Mouse (Mus musculus): Measurements from ENCODE around the gene Ankdd1b. TPM values are rescaled to one million over a fixed set of nuclear protein-coding genes. Genes with fewer than 3 reads are reported as not detected.

Ankdd1b gene
- total and polyA plus RNA-seq, 2 experiments from 2014 or later, result 0.88 to 1.2 TPM

DNA sequence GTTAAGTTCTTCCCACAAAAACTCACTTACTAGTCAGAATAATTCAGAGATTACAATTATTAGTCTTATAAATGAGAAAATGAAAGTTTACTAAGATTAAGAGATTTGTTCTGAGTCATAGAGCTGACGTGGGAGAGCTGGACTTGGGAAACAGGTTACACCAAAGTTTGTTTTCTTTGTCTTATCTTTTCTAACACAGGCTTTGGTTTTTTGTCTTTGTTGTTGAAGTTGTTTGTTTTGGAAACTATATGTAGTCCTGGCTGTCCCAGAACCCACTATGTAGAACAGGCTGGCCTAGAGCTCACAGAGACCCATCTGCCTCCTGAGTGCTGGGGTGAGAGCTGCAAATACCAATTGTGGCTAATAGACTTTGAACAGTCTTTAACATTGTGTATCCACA lies 40.3 kb upstream of the Ankdd1b start:
- Histone ChIP-seq H3K27ac (ENCODE audit: low read depth) (peak overlapping the region; percentile 75), H3K9ac (replicated peaks; ENCODE audit: low read depth, low read length) (no peak overlapping the region), H3K4me3 (ENCODE audit: low read depth, low read length) (no peak overlapping the region), H3K4me1 (ENCODE audit: control insufficient read depth, insufficient read depth) (peaks cover 11% of the 10 kb centered on the region; the same call in 1 of the 2 replicates), H3K4me2 (ENCODE audit: low read depth, low read length) (peak overlapping the region; percentile 2; the same call in 1 of the 2 replicates), H3K36me3 (replicated peaks; ENCODE audit: control insufficient read depth, insufficient read depth, low read length) (no peaks in the 10 kb centered on the region), H3K27me3 (ENCODE audit: control insufficient read depth, insufficient read depth, low read length) (no peaks in the 10 kb centered on the region), H3K9me3 (replicated peaks; ENCODE audit: control insufficient read depth, low read length) (no peaks in the 10 kb centered on the region)
- DNase-seq (ENCODE audit: low spot score) (no peak), ATAC-seq (ENCODE audit: insufficient read depth, low read depth) (no peak)
- TF ChIP-seq EP300 (IDR thresholded peaks at IDR 0.05; ENCODE audit: low read depth), result no peak
- no peak for TF ChIP-seq CTCF (IDR thresholded peaks at IDR 0.05; ENCODE audit: low read depth)
- WGBS, result 77% methylated on average over 1 of the region's 1 CpGs

GRCm38 (mm10) chr13:96510635-96511034 lies 39.6 kb upstream of the Ankdd1b start:
- Histone ChIP-seq H3K9me3 (replicated peaks; ENCODE audit: control insufficient read depth, low read length) (no peaks in the 10 kb centered on the region), H3K27me3 (ENCODE audit: control insufficient read depth, insufficient read depth, low read length) (no peaks in the 10 kb centered on the region), H3K4me2 (ENCODE audit: low read depth, low read length) (peak overlapping the region; percentile 2; the same call in 1 of the 2 replicates), H3K4me1 (ENCODE audit: control insufficient read depth, insufficient read depth) (peaks cover 11% of the 10 kb centered on the region; the same call in 1 of the 2 replicates), H3K27ac (ENCODE audit: low read depth) (peak overlapping the region; percentile 75), H3K9ac (replicated peaks; ENCODE audit: low read depth, low read length) (no peak overlapping the region), H3K4me3 (ENCODE audit: low read depth, low read length) (no peak overlapping the region), H3K36me3 (replicated peaks; ENCODE audit: control insufficient read depth, insufficient read depth, low read length) (no peaks in the 10 kb centered on the region)
- 54% methylated on average over 13 of the region's 13 CpGs for WGBS
- DNase-seq (ENCODE audit: low spot score) (peak; percentile 59), ATAC-seq (ENCODE audit: insufficient read depth, low read depth) (peak; percentile 71)
- TF ChIP-seq CTCF (IDR thresholded peaks at IDR 0.05; ENCODE audit: low read depth), result no peak
- 0 out of 2 replicates have a peak, but pooled peaks have one; percentile 49 for TF ChIP-seq EP300 (IDR thresholded peaks at IDR 0.05; ENCODE audit: low read depth)

GRCm38 (mm10) chr13:96507541-96507940 lies 36.5 kb upstream of the Ankdd1b start:
- Histone ChIP-seq H3K36me3 (replicated peaks; ENCODE audit: control insufficient read depth, insufficient read depth, low read length) (no peaks in the 10 kb centered on the region), H3K4me1 (ENCODE audit: control insufficient read depth, insufficient read depth) (peaks cover 13% of the 10 kb centered on the region; the same call in 1 of the 2 replicates), H3K9me3 (replicated peaks; ENCODE audit: control insufficient read depth, low read length) (no peaks in the 10 kb centered on the region), H3K4me2 (ENCODE audit: low read depth, low read length) (no peak overlapping the region), H3K27ac (ENCODE audit: low read depth) (no peak overlapping the region), H3K4me3 (ENCODE audit: low read depth, low read length) (no peak overlapping the region), H3K9ac (replicated peaks; ENCODE audit: low read depth, low read length) (no peak overlapping the region), H3K27me3 (ENCODE audit: control insufficient read depth, insufficient read depth, low read length) (no peaks in the 10 kb centered on the region)
- ATAC-seq (ENCODE audit: insufficient read depth, low read depth), result no peak
- TF ChIP-seq EP300 (IDR thresholded peaks at IDR 0.05; ENCODE audit: low read depth) (no peak), CTCF (IDR thresholded peaks at IDR 0.05; ENCODE audit: low read depth) (no peak)
- DNase-seq (ENCODE audit: low spot score), result no peak
- 83% methylated on average over 4 of the region's 4 CpGs for WGBS

- Histone ChIP-seq H3K4me3 (ENCODE audit: low read depth, low read length) (no peak overlapping the region), H3K9ac (replicated peaks; ENCODE audit: low read depth, low read length) (no peak overlapping the region), H3K9me3 (replicated peaks; ENCODE audit: control insufficient read depth, low read length) (no peaks in the 10 kb centered on the region), H3K27ac (ENCODE audit: low read depth) (no peak overlapping the region), H3K27me3 (ENCODE audit: control insufficient read depth, insufficient read depth, low read length) (no peaks in the 10 kb centered on the region), H3K4me1 (ENCODE audit: control insufficient read depth, insufficient read depth) (peaks cover 7% of the 10 kb centered on the region; the same call in 1 of the 2 replicates), H3K36me3 (replicated peaks; ENCODE audit: control insufficient read depth, insufficient read depth, low read length) (no peaks in the 10 kb centered on the region), H3K4me2 (ENCODE audit: low read depth, low read length) (no peak overlapping the region)
- DNase-seq (ENCODE audit: low spot score) (no peak), ATAC-seq (ENCODE audit: insufficient read depth, low read depth) (no peak)
- TF ChIP-seq EP300 (IDR thresholded peaks at IDR 0.05; ENCODE audit: low read depth), result no peak
- TF ChIP-seq CTCF (IDR thresholded peaks at IDR 0.05; ENCODE audit: low read depth), result no peak
- WGBS, result 57% methylated on average over 6 of the region's 6 CpGs
Measured at GRCm38 (mm10) chr13:96506313-96506712, 35.3 kb upstream of the Ankdd1b start.

DNA sequence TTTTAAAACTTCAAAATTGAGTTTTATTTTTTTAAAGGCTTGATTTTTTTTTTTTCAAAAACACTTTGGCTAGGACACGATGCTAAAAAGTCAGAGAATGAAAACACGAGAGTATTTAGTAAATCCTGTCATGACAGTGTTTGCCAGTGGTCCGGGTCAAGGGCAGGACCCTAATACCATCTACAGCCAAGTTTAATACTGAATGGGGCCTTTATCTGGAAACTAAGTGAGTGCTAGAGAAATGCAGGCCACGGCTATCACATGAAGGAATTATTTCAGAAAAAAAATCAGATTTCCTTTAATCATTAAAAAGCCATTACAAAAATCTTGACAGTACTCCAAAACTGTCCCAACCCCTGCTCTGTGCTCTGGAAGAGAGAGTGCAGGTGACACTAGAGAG lies 34.7 kb upstream of the Ankdd1b start:
- Histone ChIP-seq H3K4me1 (ENCODE audit: control insufficient read depth, insufficient read depth) (peaks cover 7% of the 10 kb centered on the region; the same call in 1 of the 2 replicates), H3K4me3 (ENCODE audit: low read depth, low read length) (no peak overlapping the region), H3K9me3 (replicated peaks; ENCODE audit: control insufficient read depth, low read length) (no peaks in the 10 kb centered on the region), H3K9ac (replicated peaks; ENCODE audit: low read depth, low read length) (no peak overlapping the region), H3K27me3 (ENCODE audit: control insufficient read depth, insufficient read depth, low read length) (no peaks in the 10 kb centered on the region), H3K36me3 (replicated peaks; ENCODE audit: control insufficient read depth, insufficient read depth, low read length) (no peaks in the 10 kb centered on the region; the same call in 1 of the 2 replicates), H3K27ac (ENCODE audit: low read depth) (no peak overlapping the region), H3K4me2 (ENCODE audit: low read depth, low read length) (no peak overlapping the region)
- DNase-seq (ENCODE audit: low spot score) (no peak), ATAC-seq (ENCODE audit: insufficient read depth, low read depth) (no peak)
- TF ChIP-seq CTCF (IDR thresholded peaks at IDR 0.05; ENCODE audit: low read depth) (no peak), EP300 (IDR thresholded peaks at IDR 0.05; ENCODE audit: low read depth) (no peak)
- 73% methylated on average over 4 of the region's 4 CpGs for WGBS

DNA sequence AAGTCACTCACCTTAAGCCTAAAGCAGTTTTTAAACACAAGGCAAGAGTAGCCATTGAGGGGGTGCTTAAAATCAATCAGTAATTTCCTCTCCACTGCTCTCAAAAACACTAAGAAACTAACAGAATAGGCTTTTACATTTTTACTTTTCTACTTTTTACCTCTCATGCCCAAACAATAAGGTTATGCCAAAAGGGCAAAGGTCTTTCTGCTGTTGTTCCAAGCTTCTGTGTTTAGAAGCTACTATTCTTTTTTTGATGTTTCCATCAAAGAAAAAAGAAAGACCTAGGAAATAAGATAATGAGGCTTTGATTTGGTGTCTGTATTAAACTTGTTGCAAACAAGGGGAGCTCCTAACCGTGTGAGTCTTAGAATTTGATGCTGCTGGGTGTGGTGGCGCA lies 28.9 kb upstream of the Ankdd1b start:
- no peak for TF ChIP-seq CTCF (IDR thresholded peaks at IDR 0.05; ENCODE audit: low read depth)
- no peak for TF ChIP-seq EP300 (IDR thresholded peaks at IDR 0.05; ENCODE audit: low read depth)
- H3K27ac ChIP-seq (ENCODE audit: low read depth), result no peak overlapping the region
- no peak overlapping the region for H3K4me2 ChIP-seq (ENCODE audit: low read depth, low read length)
- no peak for ATAC-seq (ENCODE audit: insufficient read depth, low read depth)
- H3K36me3 ChIP-seq (replicated peaks; ENCODE audit: control insufficient read depth, insufficient read depth, low read length), result peaks cover 12% of the 10 kb centered on the region
- no peaks in the 10 kb centered on the region for H3K27me3 ChIP-seq (ENCODE audit: control insufficient read depth, insufficient read depth, low read length)
- 85% methylated on average over 2 of the region's 2 CpGs for WGBS
- no peak for DNase-seq (ENCODE audit: low spot score)
- no peak overlapping the region for H3K4me3 ChIP-seq (ENCODE audit: low read depth, low read length)
- no peak overlapping the region for H3K9ac ChIP-seq (replicated peaks; ENCODE audit: low read depth, low read length)
- H3K4me1 ChIP-seq (ENCODE audit: control insufficient read depth, insufficient read depth), result peaks cover 5% of the 10 kb centered on the region; the same call in 1 of the 2 replicates
- H3K9me3 ChIP-seq (replicated peaks; ENCODE audit: control insufficient read depth, low read length), result no peaks in the 10 kb centered on the region
